Mouse (Mus musculus): ENCODE measurements around the gene Apc2.

GRCm38 (mm10) chr10:80341026-80341425 lies 45.2 kb downstream of the Apc2 start:
- TF ChIP-seq CTCF (IDR thresholded peaks at IDR 0.05) (no peak), POLR2A (IDR thresholded peaks at IDR 0.05; ENCODE audit: insufficient read depth, low read depth, low read length) (no peak), EP300 (IDR thresholded peaks at IDR 0.05; ENCODE audit: insufficient read depth, low read depth, low read length) (no peak)
